Mouse (Mus musculus): ENCODE results near the gene Scaf4. TPM values are rescaled to one million over a fixed set of nuclear protein-coding genes. Genes with fewer than 3 reads are reported as not detected.

The Scaf4 gene
- total and polyA plus RNA-seq, 2 experiments from 2014 or later: 9.5 to 15.7 TPM

DNA sequence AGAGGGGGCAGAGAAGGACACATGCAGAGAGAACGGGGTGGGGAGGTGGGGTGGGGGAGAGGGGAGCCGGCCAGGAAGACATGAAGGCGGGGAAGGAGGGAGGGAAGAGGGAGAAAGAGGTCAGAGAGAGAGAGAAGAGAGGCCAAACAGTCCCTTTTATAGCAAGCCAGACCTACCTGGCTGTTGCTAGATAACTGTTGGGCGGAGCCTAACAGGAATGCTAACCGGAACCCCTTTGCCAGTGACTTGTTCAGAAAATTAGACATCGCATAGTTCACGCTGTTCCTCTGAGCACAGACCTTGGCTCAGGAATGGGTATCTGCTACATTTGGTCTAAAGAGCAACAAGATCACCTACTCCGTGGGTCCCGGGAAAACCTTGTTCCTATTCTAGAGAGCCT lies 6.7 kb upstream of the Scaf4 start:
- no peak for TF ChIP-seq CTCF (IDR thresholded peaks at IDR 0.05; ENCODE audit: low read depth)
- no peak for TF ChIP-seq EP300 (IDR thresholded peaks at IDR 0.05; ENCODE audit: low read depth)
- H3K36me3 ChIP-seq (replicated peaks; ENCODE audit: control insufficient read depth, insufficient read depth, low read length): no peaks in the 10 kb centered on the region
- 52% methylated on average over 9 of the region's 9 CpGs for WGBS
- H3K9me3 ChIP-seq (replicated peaks; ENCODE audit: control insufficient read depth, low read length): no peaks in the 10 kb centered on the region
- no peak for ATAC-seq (ENCODE audit: insufficient read depth, low read depth)
- H3K9ac ChIP-seq (replicated peaks; ENCODE audit: low read depth, low read length): no peak overlapping the region
- H3K27me3 ChIP-seq (ENCODE audit: control insufficient read depth, insufficient read depth, low read length): no peaks in the 10 kb centered on the region
- no peaks in the 10 kb centered on the region for H3K4me1 ChIP-seq (ENCODE audit: control insufficient read depth, insufficient read depth)
- no peak overlapping the region for H3K27ac ChIP-seq (ENCODE audit: low read depth)
- no peak for DNase-seq (ENCODE audit: low spot score)
- H3K4me2 ChIP-seq (ENCODE audit: low read depth, low read length): peak overlapping the region; percentile 9; the same call in 1 of the 2 replicates
- no peak overlapping the region for H3K4me3 ChIP-seq (ENCODE audit: low read depth, low read length)

DNA sequence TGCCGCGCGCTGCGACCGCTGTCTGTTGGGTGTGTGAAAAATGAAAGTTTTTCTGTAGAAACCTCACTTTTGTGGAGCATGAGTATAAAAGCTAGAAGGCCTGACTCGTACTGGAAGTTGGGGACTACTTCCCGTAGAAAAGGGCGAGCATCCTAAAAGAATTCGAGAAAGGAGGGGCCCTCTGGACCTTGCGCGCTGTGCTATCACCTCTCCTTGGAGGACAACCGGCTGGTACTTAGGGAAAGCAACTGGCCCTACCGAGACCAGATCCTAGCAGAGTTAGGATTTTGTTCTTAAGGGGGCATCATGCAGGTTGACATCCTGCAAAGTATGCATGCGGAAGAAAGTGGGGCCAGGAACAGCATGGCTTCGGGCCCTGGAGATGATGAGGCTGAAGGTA lies 613 bp upstream of the Scaf4 start:
- H3K27ac ChIP-seq (ENCODE audit: low read depth): peak overlapping the region; percentile 98
- no peaks in the 10 kb centered on the region for H3K27me3 ChIP-seq (ENCODE audit: control insufficient read depth, insufficient read depth, low read length)

DNA sequence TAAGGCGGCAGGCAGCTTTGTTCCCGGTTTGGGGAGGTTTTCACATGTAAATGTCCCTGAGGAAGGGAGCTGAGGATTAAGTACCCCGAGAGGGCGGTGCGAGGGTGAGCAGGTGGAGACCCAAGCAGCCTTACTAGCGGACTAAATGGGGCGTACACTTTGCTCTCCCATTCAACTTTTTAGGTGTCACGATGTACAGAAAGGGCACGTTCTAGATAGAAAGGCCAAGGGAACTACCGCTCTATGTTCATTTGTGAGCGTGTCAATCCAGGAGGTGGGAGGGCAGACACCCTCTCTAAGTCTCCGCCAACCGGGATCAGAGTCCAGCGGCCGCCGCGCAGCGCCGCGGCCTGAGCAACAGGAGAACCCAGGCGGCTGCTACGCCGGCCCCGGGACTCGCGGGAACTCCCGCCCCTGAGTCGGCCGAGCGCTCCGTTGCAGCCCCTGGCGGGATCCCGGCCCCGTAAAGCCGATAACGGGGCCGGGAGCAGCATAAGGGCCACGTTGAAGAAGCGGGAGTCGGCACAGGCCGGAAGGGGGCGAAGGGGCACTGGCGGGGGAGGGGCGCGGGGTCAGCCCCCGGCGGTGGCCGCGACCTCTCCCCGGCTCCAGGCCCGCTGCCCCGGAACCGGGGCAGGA lies 918 bp downstream of the Scaf4 start:
- peak; percentile 21 for ATAC-seq (ENCODE audit: insufficient read depth, low read depth)

More for the DNA sequence above, 613 bp upstream of the Scaf4 start:
- Histone ChIP-seq H3K9me3 (replicated peaks; ENCODE audit: control insufficient read depth, low read length) (no peaks in the 10 kb centered on the region), H3K36me3 (replicated peaks; ENCODE audit: control insufficient read depth, insufficient read depth, low read length) (no peaks in the 10 kb centered on the region), H3K4me3 (ENCODE audit: low read depth, low read length) (peak overlapping the region; percentile 100), H3K4me1 (ENCODE audit: control insufficient read depth, insufficient read depth) (peaks cover 39% of the 10 kb centered on the region), H3K9ac (replicated peaks; ENCODE audit: low read depth, low read length) (peak overlapping the region; percentile 99), H3K4me2 (ENCODE audit: low read depth, low read length) (peak overlapping the region; percentile 91)
- ATAC-seq (ENCODE audit: insufficient read depth, low read depth) (no peak), DNase-seq (ENCODE audit: low spot score) (no peak)
- WGBS: 4% methylated on average over 15 of the region's 15 CpGs
- TF ChIP-seq CTCF (IDR thresholded peaks at IDR 0.05; ENCODE audit: low read depth): no peak
- no peak for TF ChIP-seq EP300 (IDR thresholded peaks at IDR 0.05; ENCODE audit: low read depth)

DNA sequence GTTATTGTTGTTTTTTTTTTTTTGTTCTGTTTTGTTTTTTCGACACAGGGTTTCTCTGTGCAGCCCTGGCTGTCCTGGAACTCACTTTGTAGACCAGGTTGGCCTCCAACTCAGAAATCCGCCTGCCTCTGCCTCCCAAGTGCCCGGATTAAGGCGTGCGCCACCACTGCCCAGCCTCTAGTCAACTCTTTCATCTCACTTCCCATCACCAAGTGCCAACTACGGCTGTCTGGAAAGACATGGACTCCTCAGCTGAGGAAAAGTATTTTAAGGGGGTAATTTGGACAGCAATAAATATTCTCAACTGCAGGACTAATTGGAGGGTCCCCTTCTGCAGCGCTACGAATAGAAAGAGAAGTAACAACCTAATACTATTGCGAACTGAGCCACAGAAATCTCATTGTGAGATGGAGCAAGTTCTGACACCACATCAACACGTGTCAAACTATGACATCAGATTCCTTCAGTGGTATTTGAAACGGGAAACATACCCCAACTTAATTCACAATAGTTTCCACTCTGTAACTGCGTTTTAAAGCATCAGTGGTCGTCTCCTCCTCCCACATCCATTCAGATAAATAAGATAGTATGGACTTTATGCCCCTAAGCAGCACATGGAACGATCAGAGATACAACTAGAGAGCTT lies 1.6 kb downstream of the Scaf4 start:
- H3K9me3 ChIP-seq (replicated peaks; ENCODE audit: control insufficient read depth, low read length): no peaks in the 10 kb centered on the region
- ATAC-seq (ENCODE audit: insufficient read depth, low read depth) (no peak), DNase-seq (ENCODE audit: low spot score) (no peak)
- H3K9ac ChIP-seq (replicated peaks; ENCODE audit: low read depth, low read length): peak overlapping the region; percentile 99
- H3K4me1 ChIP-seq (ENCODE audit: control insufficient read depth, insufficient read depth): peaks cover 49% of the 10 kb centered on the region
- WGBS: 21% methylated on average over 14 of the region's 14 CpGs
- H3K27me3 ChIP-seq (ENCODE audit: control insufficient read depth, insufficient read depth, low read length): no peaks in the 10 kb centered on the region
- peak overlapping the region; percentile 100 for H3K4me3 ChIP-seq (ENCODE audit: low read depth, low read length)
- H3K27ac ChIP-seq (ENCODE audit: low read depth): peak overlapping the region; percentile 98
- peak overlapping the region; percentile 91 for H3K4me2 ChIP-seq (ENCODE audit: low read depth, low read length)
- no peaks in the 10 kb centered on the region for H3K36me3 ChIP-seq (replicated peaks; ENCODE audit: control insufficient read depth, insufficient read depth, low read length)
- TF ChIP-seq CTCF (IDR thresholded peaks at IDR 0.05; ENCODE audit: low read depth) (no peak), EP300 (IDR thresholded peaks at IDR 0.05; ENCODE audit: low read depth) (no peak)

More for the DNA sequence above, 918 bp downstream of the Scaf4 start:
- peak; percentile 51 for DNase-seq (ENCODE audit: low spot score)
- Histone ChIP-seq H3K9me3 (replicated peaks; ENCODE audit: control insufficient read depth, low read length) (no peaks in the 10 kb centered on the region), H3K4me2 (ENCODE audit: low read depth, low read length) (peak overlapping the region; percentile 91), H3K36me3 (replicated peaks; ENCODE audit: control insufficient read depth, insufficient read depth, low read length) (no peaks in the 10 kb centered on the region), H3K27ac (ENCODE audit: low read depth) (peak overlapping the region; percentile 98), H3K4me3 (ENCODE audit: low read depth, low read length) (peak overlapping the region; percentile 100), H3K9ac (replicated peaks; ENCODE audit: low read depth, low read length) (peak overlapping the region; percentile 99), H3K27me3 (ENCODE audit: control insufficient read depth, insufficient read depth, low read length) (no peaks in the 10 kb centered on the region), H3K4me1 (ENCODE audit: control insufficient read depth, insufficient read depth) (peaks cover 49% of the 10 kb centered on the region)
- TF ChIP-seq EP300 (IDR thresholded peaks at IDR 0.05; ENCODE audit: low read depth) (no peak), CTCF (IDR thresholded peaks at IDR 0.05; ENCODE audit: low read depth) (no peak)
- WGBS: 1% methylated on average over 39 of the region's 53 CpGs

DNA sequence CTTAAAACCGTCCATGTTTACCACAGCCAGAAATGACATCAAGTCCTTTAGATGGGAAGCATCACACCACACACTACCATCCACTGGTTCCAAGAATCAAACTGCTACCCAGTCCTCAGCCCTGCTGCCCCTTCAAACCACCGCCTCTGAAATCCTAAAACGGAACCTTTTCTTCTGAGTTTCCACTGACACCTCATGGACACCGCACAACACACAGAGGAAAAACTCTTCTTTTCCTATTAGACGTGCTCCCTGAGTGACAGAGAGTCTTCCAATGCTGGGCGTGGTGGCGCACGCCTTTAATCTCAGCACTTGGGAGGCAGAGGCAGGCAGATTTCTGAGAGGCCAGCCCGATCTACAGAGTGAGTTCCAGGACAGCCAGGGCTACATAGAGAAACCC lies 2.9 kb downstream of the Scaf4 start:
- Histone ChIP-seq H3K4me3 (ENCODE audit: low read depth, low read length) (no peak overlapping the region), H3K9me3 (replicated peaks; ENCODE audit: control insufficient read depth, low read length) (no peaks in the 10 kb centered on the region), H3K27ac (ENCODE audit: low read depth) (no peak overlapping the region), H3K9ac (replicated peaks; ENCODE audit: low read depth, low read length) (no peak overlapping the region), H3K27me3 (ENCODE audit: control insufficient read depth, insufficient read depth, low read length) (no peaks in the 10 kb centered on the region), H3K4me2 (ENCODE audit: low read depth, low read length) (no peak overlapping the region), H3K36me3 (replicated peaks; ENCODE audit: control insufficient read depth, insufficient read depth, low read length) (no peaks in the 10 kb centered on the region), H3K4me1 (ENCODE audit: control insufficient read depth, insufficient read depth) (peaks cover 49% of the 10 kb centered on the region)
- ATAC-seq (ENCODE audit: insufficient read depth, low read depth): no peak
- DNase-seq (ENCODE audit: low spot score): no peak
- 84% methylated on average over 9 of the region's 9 CpGs for WGBS
- TF ChIP-seq EP300 (IDR thresholded peaks at IDR 0.05; ENCODE audit: low read depth) (no peak), CTCF (IDR thresholded peaks at IDR 0.05; ENCODE audit: low read depth) (no peak)
